Mouse (Mus musculus) liver, adult 2 months (tissue): ENCODE data around the gene Mettl7b. TPM values are rescaled to one million over a fixed set of nuclear protein-coding genes. Genes with fewer than 3 reads are reported as not detected.

Experiments used
- DNase-seq: peaks from one replicate; pipeline ENCODE4 v3.0.0-alpha.2; 2011; ENCODE audit warnings: low read depth, low spot score; ENCODE audit errors: extremely low read depth
- H3K27ac ChIP-seq: fragments of 200-500 bp; replicated peaks from 2 replicates; pipeline ENCODE4 v1.5.1; 2012; ENCODE audit warnings: low read depth, mild to moderate bottlenecking, control low read depth, inconsistent platforms, low read length; ENCODE audit not compliant: insufficient read depth
- H3K27me3 ChIP-seq: fragments of 200-500 bp; 2 replicates; pipeline ENCODE4 v1.6.1; 2012; ENCODE audit warnings: mild to moderate bottlenecking, moderate library complexity, low read length, inconsistent platforms; ENCODE audit not compliant: control insufficient read depth, insufficient read depth
- H3K36me3 ChIP-seq: fragments of 200-500 bp; 2 replicates; pipeline ENCODE4 v1.6.1; 2012; ENCODE audit warnings: low read length, inconsistent platforms; ENCODE audit not compliant: control insufficient read depth, insufficient read depth
- H3K4me1 ChIP-seq: fragments of 200-500 bp; 2 replicates; pipeline ENCODE4 v1.6.1; 2011; ENCODE audit warnings: low read length; ENCODE audit not compliant: control insufficient read depth, insufficient read depth
- H3K4me3 ChIP-seq: fragments of 200-500 bp; 2 replicates; pipeline ENCODE4 v1.5.1; 2011; ENCODE audit warnings: low read depth, mild to moderate bottlenecking, control low read depth, low read length, moderate library complexity; ENCODE audit not compliant: insufficient read depth
- H3K79me2 ChIP-seq: fragments of 200-500 bp; 2 replicates; pipeline ENCODE4 v1.6.1; 2012; ENCODE audit warnings: inconsistent platforms, mild to moderate bottlenecking, low read length, moderate library complexity; ENCODE audit not compliant: control insufficient read depth, insufficient read depth
- H3K9ac ChIP-seq: fragments of 200-500 bp; 2 replicates; pipeline ENCODE4 v1.6.1; 2012; ENCODE audit warnings: low read depth, mild to moderate bottlenecking, control low read depth, inconsistent platforms, low read length
- CTCF ChIP-seq: fragments of 200-500 bp; IDR thresholded peaks from 2 replicates; pipeline ENCODE4 v1.5.1; 2011; ENCODE audit warnings: low read depth, low read length, control low read depth
- POLR2A ChIP-seq: fragments of 200-500 bp; IDR thresholded peaks from 2 replicates; pipeline ENCODE4 v1.6.1; 2011; ENCODE audit warnings: low read length, control low read depth; ENCODE audit not compliant: insufficient read depth; ENCODE audit errors: extremely low read depth
- WGBS: fragments of 180-500 bp; shearing (Covaris S2); methylation state at CpG from one replicate; pipeline ENCODE4 v1.1.7; 2018; 5-methylcytosine and 5-hydroxymethylcytosine counted together
- polyA plus RNA-seq: library from polyadenylated mRNA; depleted of rRNA; stranded (reverse); fragments of >200 nt; gene quantifications from 2 replicates; pipeline ENCODE4 v1.2.3, GENCODE M21; 2012; rRNA removed
- total RNA-seq: library from RNA; depleted of rRNA; stranded (reverse); fragments of >200 nt; gene quantifications from 2 replicates; pipeline ENCODE4 v1.2.3, GENCODE M21; 2014; rRNA removed

Gene Mettl7b
- total RNA-seq (639 and 785 TPM in 2 replicates), polyA plus RNA-seq (780 and 929 TPM in 2 replicates)

GRCm38 (mm10) chr10:128960590-128961584 is at the start of gene Mettl7b:
TSS of gene Mettl7b (minus strand) at chr10:128960988.
- WGBS, result 19% methylated on average over 12 of the region's 12 CpGs
- TF ChIP-seq CTCF (no peak), POLR2A (peak; percentile 91)
- DNase-seq, result peak; percentile 99

DNA sequence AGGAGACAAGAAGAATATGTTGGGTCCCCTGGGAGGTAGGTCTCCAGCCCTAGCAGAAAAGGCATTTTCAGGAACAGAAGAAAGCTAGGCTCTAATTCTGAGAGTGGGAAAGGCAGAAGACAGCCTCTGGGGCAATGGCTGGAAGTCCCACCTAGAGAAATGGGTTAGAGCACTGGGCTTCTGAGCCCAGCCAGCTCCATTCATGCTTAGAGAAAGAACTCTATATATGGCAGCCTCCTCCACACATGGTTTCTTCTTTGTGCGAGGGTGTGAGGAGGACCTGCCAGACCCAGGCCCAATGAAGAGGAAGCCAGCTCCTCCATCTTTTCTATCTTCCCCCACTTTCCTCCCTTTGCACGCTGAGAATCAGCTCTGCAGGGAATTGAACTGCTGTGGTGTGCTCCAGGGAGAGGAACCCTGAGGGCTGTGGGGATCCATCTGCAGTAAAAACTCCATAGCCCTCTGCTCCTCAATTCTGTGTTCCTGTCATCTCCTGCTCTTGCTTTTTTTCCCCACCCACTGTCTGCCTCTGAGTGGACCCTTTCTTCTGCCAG is 49.6 kb upstream of the Mettl7b start, which contains the start of gene Olfr763:
Gene Olfr763 (plus strand): TSS at position 504 of the 554 bp plus-strand sequence.
- no peaks in the 10 kb centered on the region for H3K79me2 ChIP-seq
- WGBS, result 84% methylated on average over 2 of the region's 2 CpGs
- H3K9ac ChIP-seq, result no peak within 1 kb of the TSS
- no peak within 1 kb of the TSS for H3K27ac ChIP-seq
- no peaks in the 10 kb centered on the region for H3K4me1 ChIP-seq
- TF ChIP-seq POLR2A (no peak), CTCF (no peak)
- 0 out of 2 replicates have a peak, but pooled peaks cover 4% of the 10 kb centered on the region for H3K27me3 ChIP-seq
- H3K36me3 ChIP-seq, result no peaks in the 10 kb centered on the region
- no peak within 1 kb of the TSS for H3K4me3 ChIP-seq
- no peak for DNase-seq

More at GRCm38 (mm10) chr10:128960590-128961584, at the start of gene Mettl7b:
- Histone ChIP-seq H3K4me3 (peak within 1 kb of the TSS; percentile 90), H3K27ac (peak within 1 kb of the TSS; percentile 100), H3K27me3 (no peaks in the 10 kb centered on the region), H3K4me1 (peaks cover 34% of the 10 kb centered on the region), H3K79me2 (peaks cover 10% of the 10 kb centered on the region; the same call in 1 of the 2 replicates), H3K36me3 (peaks cover 12% of the 10 kb centered on the region; the same call in 1 of the 2 replicates), H3K9ac (peak within 1 kb of the TSS; percentile 99)

DNA sequence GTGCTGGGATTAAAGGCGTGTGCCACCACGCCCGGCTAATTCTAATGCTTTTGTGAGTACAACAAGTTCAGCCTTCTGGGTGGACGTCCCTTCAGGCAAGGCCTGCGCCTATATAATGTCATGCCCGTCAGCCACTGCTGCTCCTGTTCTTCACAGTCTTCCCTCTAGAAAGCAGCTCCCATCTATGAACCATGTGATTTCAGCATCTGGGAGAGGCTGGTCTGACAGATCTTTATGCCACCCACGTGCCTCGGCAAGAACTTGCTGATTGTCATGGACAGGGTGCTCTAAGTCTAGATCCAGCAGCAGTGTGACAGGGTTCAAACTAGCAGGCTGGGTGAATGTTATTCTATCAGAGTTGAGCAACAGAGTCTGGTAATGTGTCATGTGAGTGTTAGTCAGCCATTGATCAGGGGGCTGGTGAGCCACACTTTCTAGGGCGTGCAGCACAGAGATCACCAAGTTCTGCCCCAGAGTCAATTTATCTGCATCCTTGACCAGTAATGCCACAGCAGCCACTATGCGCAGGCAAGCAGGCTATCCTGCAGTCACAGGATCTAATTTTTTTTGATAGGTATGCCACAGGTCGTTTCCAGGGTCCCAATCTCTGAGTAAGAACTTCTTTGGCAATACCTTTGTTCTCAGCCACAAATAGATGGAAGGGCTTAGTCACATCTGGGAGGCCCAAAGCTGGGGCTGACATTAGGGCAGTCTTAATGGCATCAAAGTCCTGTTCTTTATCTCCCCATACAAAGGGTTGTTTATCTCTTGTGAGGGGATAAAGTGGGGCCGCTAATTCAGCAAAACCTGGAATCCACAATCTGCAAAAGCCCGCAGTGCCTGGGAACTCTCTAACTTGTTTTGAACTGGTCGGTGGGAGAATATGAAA is 43.5 kb upstream of the Mettl7b start:
- Histone ChIP-seq H3K27me3 (0 out of 2 replicates have a peak, but pooled peaks cover 4% of the 10 kb centered on the region), H3K9ac (no peak overlapping the region), H3K27ac (no peak overlapping the region), H3K4me3 (no peak overlapping the region), H3K36me3 (no peaks in the 10 kb centered on the region), H3K4me1 (no peaks in the 10 kb centered on the region), H3K79me2 (no peaks in the 10 kb centered on the region)
- TF ChIP-seq POLR2A (no peak), CTCF (no peak)
- 66% methylated on average over 14 of the region's 14 CpGs for WGBS
- no peak for DNase-seq

DNA sequence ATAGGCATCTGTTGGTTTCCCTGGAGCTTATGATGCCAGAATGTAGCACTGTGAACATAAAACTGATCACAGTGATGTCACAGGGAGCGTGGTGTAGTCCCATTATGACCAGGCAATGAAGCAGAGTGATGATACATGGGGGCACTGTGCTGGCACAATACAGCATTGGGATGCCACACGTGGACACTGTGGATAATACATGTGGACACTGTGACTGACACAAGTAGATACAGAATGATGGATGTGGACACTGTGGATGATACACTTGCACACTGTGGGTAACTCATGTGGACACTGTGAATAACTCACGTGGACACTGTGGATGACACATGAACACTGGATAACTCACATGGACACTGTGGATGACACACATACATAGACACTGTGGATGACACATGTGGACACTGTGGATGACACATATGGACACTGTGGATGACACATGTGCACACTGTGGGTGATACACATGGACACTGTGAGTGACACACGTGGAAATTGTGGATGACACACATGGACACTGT is 35.8 kb upstream of the Mettl7b start:
- TF ChIP-seq CTCF (no peak), POLR2A (no peak)
- no peak for DNase-seq
- H3K9ac ChIP-seq, result no peak overlapping the region
- no peaks in the 10 kb centered on the region for H3K36me3 ChIP-seq
- no peak overlapping the region for H3K27ac ChIP-seq
- WGBS, result 80% methylated on average over 4 of the region's 4 CpGs
- H3K4me1 ChIP-seq, result no peaks in the 10 kb centered on the region
- H3K27me3 ChIP-seq, result no peaks in the 10 kb centered on the region
- H3K4me3 ChIP-seq, result no peak overlapping the region
- no peaks in the 10 kb centered on the region for H3K79me2 ChIP-seq

GRCm38 (mm10) chr10:128995796-128996195 is 35.0 kb upstream of the Mettl7b start:
- DNase-seq, result no peak
- Histone ChIP-seq H3K9ac (no peak overlapping the region), H3K27ac (no peak overlapping the region), H3K27me3 (no peaks in the 10 kb centered on the region), H3K36me3 (no peaks in the 10 kb centered on the region), H3K4me1 (no peaks in the 10 kb centered on the region), H3K4me3 (no peak overlapping the region), H3K79me2 (no peaks in the 10 kb centered on the region)
- no peak for TF ChIP-seq POLR2A
- no peak for TF ChIP-seq CTCF
- WGBS, result 97% methylated on average over 1 of the region's 1 CpGs
